In genomic region chr6:92061725-92062124, GRCm38 (mm10) we compare ENCODE assay signal across 16 mouse cellular contexts. TPM values are rescaled to one million over a fixed set of nuclear protein-coding genes. Genes with fewer than 3 reads are reported as not detected.
DNase-seq lines count a peak whose midpoint lies in the region; ATAC-seq lines count a peak whose summit lies in the region.
"Had no signal": no experiment of that assay in that cellular context is flagged by ENCODE, and none has a peak within 500 bp of the region (broad histone marks: within the 10 kb centered on the region; RNA-seq: fewer than 3 reads in every experiment).

No protein-coding gene starts in this region.

- H3K27ac ChIP-seq in hindbrain, embryonic 10.5 days, result 0 out of 2 replicates have a peak overlapping the region, but pooled peaks have one; percentile 35
- no peak overlapping the region for H3K27ac ChIP-seq in hindbrain, embryonic 12.5 days
- H3K27ac ChIP-seq in forebrain, embryonic 12.5 days, result no peak overlapping the region
- H3K27ac ChIP-seq: forebrain, embryonic 10.5 days; hindbrain, embryonic 13.5 days; kidney, postnatal 0 days; liver, embryonic 13.5 days; midbrain, embryonic 10.5 days had no signal

- no peak overlapping the region for H3K4me3 ChIP-seq in hindbrain, embryonic 10.5 days
- no peak overlapping the region for H3K4me3 ChIP-seq in hindbrain, embryonic 12.5 days
- H3K4me3 ChIP-seq in forebrain, embryonic 12.5 days (replicated peaks), result no peak overlapping the region
- H3K4me3 ChIP-seq: forebrain, embryonic 10.5 days; hindbrain, embryonic 13.5 days; liver, embryonic 13.5 days; midbrain, embryonic 10.5 days had no signal

- no peak overlapping the region for H3K9ac ChIP-seq in hindbrain, embryonic 12.5 days
- no peak overlapping the region for H3K9ac ChIP-seq in forebrain, embryonic 12.5 days
- H3K9ac ChIP-seq: hindbrain, embryonic 13.5 days; liver, embryonic 13.5 days had no signal

- DNase-seq in hindbrain, embryonic 10.5 days (ENCODE audit: low spot score), result no peak
- peak; percentile 25 for DNase-seq in testis, postnatal 14 days (ENCODE audit: low spot score)
- DNase-seq in testis, postnatal 10 days (ENCODE audit: low spot score), result no peak
- peak; percentile 41 for DNase-seq in heart, postnatal 25 days (ENCODE audit: low spot score)
- DNase-seq in cerebellum, adult 9-11 months, result no peak
- DNase-seq: cerebellum, adult 8-10 months; liver, embryonic 13.5 days; thymus, adult 18-20 months had no signal

- no peaks in the 10 kb centered on the region for H3K36me3 ChIP-seq in hindbrain, embryonic 10.5 days
- no peaks in the 10 kb centered on the region for H3K36me3 ChIP-seq in hindbrain, embryonic 12.5 days
- H3K36me3 ChIP-seq in forebrain, embryonic 12.5 days (replicated peaks), result no peaks in the 10 kb centered on the region
- H3K36me3 ChIP-seq: forebrain, embryonic 10.5 days; hindbrain, embryonic 13.5 days; liver, embryonic 13.5 days; midbrain, embryonic 10.5 days had no signal

- WGBS in hindbrain, embryonic 10.5 days, result 70% methylated on average over 5 of the region's 5 CpGs
- 58% methylated on average over 5 of the region's 5 CpGs for WGBS in hindbrain, embryonic 12.5 days
- WGBS in forebrain, embryonic 12.5 days, result 56% methylated on average over 5 of the region's 5 CpGs

- H3K9me3 ChIP-seq in hindbrain, embryonic 10.5 days, result no peaks in the 10 kb centered on the region
- no peaks in the 10 kb centered on the region for H3K9me3 ChIP-seq in hindbrain, embryonic 12.5 days (replicated peaks)
- H3K9me3 ChIP-seq in forebrain, embryonic 12.5 days, result no peaks in the 10 kb centered on the region
- H3K9me3 ChIP-seq: forebrain, embryonic 10.5 days; hindbrain, embryonic 13.5 days; liver, embryonic 13.5 days; midbrain, embryonic 10.5 days had no signal

- H3K27me3 ChIP-seq in hindbrain, embryonic 10.5 days (ENCODE audit: insufficient read depth, poor library complexity, severe bottlenecking), result no peaks in the 10 kb centered on the region
- H3K27me3 ChIP-seq in hindbrain, embryonic 12.5 days, result no peaks in the 10 kb centered on the region
- 0 out of 2 replicates have a peak, but pooled peaks cover 4% of the 10 kb centered on the region for H3K27me3 ChIP-seq in forebrain, embryonic 12.5 days
- H3K27me3 ChIP-seq: hindbrain, embryonic 13.5 days; liver, embryonic 13.5 days had no signal

- intact Hi-C loops in heart, postnatal 25 days (cut with DNase I), result loop anchor here (5.0 kb wide), 1 partner anchor 69 kb away; no protein-coding TSS in a partner anchor

- no peak overlapping the region for H3K4me2 ChIP-seq in hindbrain, embryonic 12.5 days (replicated peaks)
- no peak overlapping the region for H3K4me2 ChIP-seq in forebrain, embryonic 12.5 days
- H3K4me2 ChIP-seq: hindbrain, embryonic 13.5 days; liver, embryonic 13.5 days had no signal

- peaks cover 10% of the 10 kb centered on the region for H3K4me1 ChIP-seq in hindbrain, embryonic 10.5 days (replicated peaks)
- peaks cover 5% of the 10 kb centered on the region; the same call in 1 of the 2 replicates for H3K4me1 ChIP-seq in hindbrain, embryonic 12.5 days
- no peaks in the 10 kb centered on the region for H3K4me1 ChIP-seq in forebrain, embryonic 12.5 days
- H3K4me1 ChIP-seq: forebrain, embryonic 10.5 days; liver, embryonic 13.5 days; midbrain, embryonic 10.5 days had no signal

- ATAC-seq in hindbrain, embryonic 12.5 days (ENCODE audit: low FRiP score), result no peak
- no peak for ATAC-seq in forebrain, embryonic 12.5 days (ENCODE audit: low FRiP score)
- ATAC-seq: activated CD4-positive, CD25-positive, alpha-beta regulatory T cell, adult 4 months; Patski had no signal

RNA-seq across cellular contexts. Expression of gene Nr2c2, which starts 29.5 kb away (rescaled TPM):
- 14.6 and 16.8 TPM in 2 replicates for polyA plus RNA-seq in hindbrain, embryonic 10.5 days (2016; fragmentation: Nextera tagmentation; extraction: Ambion mirVana)
- 33.3 and 35.1 TPM in 2 replicates for polyA plus RNA-seq in hindbrain, embryonic 12.5 days (2016; fragmentation: Nextera tagmentation; extraction: Ambion mirVana)
- total RNA-seq in heart, postnatal 25 days (2021), result 10 to 100 TPM; 23.4 to 27.6 TPM
- 24.0 and 36.0 TPM in 2 replicates for polyA plus RNA-seq in forebrain, embryonic 12.5 days (2016; fragmentation: Nextera tagmentation; extraction: Ambion mirVana)

Comparison
In these comparisons a context has a peak if more than half of its experiments do, and no peak if none do; other contexts are left out.
1. DNase-seq: peak in testis, postnatal 14 days (single experiment) and heart, postnatal 25 days (single experiment); none in hindbrain, embryonic 10.5 days (single experiment), testis, postnatal 10 days (single experiment) and cerebellum, adult 9-11 months (single experiment).